Mouse (Mus musculus) neutrophil, adult 5-6 weeks (primary cell): ENCODE data around the gene Miga2. TPM values are rescaled to one million over a fixed set of nuclear protein-coding genes. Genes with fewer than 3 reads are reported as not detected.
A peak's percentile ranks its signal among the peaks of the same experiment; 100 is the strongest.

ENCODE experiments used
- ATAC-seq: fragments of 151-379, 151-347 bp; 2 replicates; pipeline ENCODE4 v1.8.0; 2017; ENCODE audit warnings: mild to moderate bottlenecking, moderate TSS enrichment; ENCODE audit not compliant: insufficient number of reproducible peaks, poor library complexity, low FRiP score, severe bottlenecking; ENCODE audit errors: extremely low read depth
- total RNA-seq: library from RNA; stranded (forward); fragments of 200-1000 nt; gene quantifications from 2 replicates; pipeline ENCODE4 v1.2.3, GENCODE M21; 2017

Miga2 gene
- total RNA-seq, 1 experiment from 2014 or later = 11.2 TPM

GRCm38 (mm10) chr2:30356906-30357305 is 7.1 kb upstream of the Miga2 start:
- no peak for ATAC-seq

- no peak for ATAC-seq
Observed at GRCm38 (mm10) chr2:30357552-30358510, 6.2 kb upstream of the Miga2 start.

GRCm38 (mm10) chr2:30358533-30359531 is 5.2 kb upstream of the Miga2 start, which contains the start of gene Sh3glb2:
Gene Sh3glb2 (minus strand): TSS chr2:30359337.
- ATAC-seq = peak; percentile 34

- no peak for ATAC-seq
Observed at GRCm38 (mm10) chr2:30360626-30361025, 3.4 kb upstream of the Miga2 start.

- ATAC-seq = no peak
Observed at GRCm38 (mm10) chr2:30362865-30363264, 1.2 kb upstream of the Miga2 start.

GRCm38 (mm10) chr2:30365281-30366069 is 1.4 kb downstream of the Miga2 start:
- ATAC-seq = no peak

GRCm38 (mm10) chr2:30366203-30366602 is 2.2 kb downstream of the Miga2 start:
- ATAC-seq = no peak

GRCm38 (mm10) chr2:30371544-30371943 is 7.5 kb downstream of the Miga2 start:
- ATAC-seq = no peak

GRCm38 (mm10) chr2:30372726-30373125 is 8.7 kb downstream of the Miga2 start:
- ATAC-seq = no peak

- no peak for ATAC-seq
Observed at GRCm38 (mm10) chr2:30375893-30376292, 11.9 kb downstream of the Miga2 start.

- ATAC-seq = no peak
Observed at GRCm38 (mm10) chr2:30377721-30378120, 13.7 kb downstream of the Miga2 start.

- no peak for ATAC-seq
Observed at GRCm38 (mm10) chr2:30379307-30379706, 15.3 kb downstream of the Miga2 start.

GRCm38 (mm10) chr2:30380564-30381376 is 16.7 kb downstream of the Miga2 start:
- no peak for ATAC-seq

GRCm38 (mm10) chr2:30381377-30381725 is 17.3 kb downstream of the Miga2 start:
- ATAC-seq = no peak

- ATAC-seq = no peak
Observed at GRCm38 (mm10) chr2:30384814-30385213, 20.8 kb downstream of the Miga2 start.

GRCm38 (mm10) chr2:30385591-30385990 is 21.6 kb downstream of the Miga2 start:
- ATAC-seq = no peak

- ATAC-seq = no peak
Observed at GRCm38 (mm10) chr2:30386913-30387312, 22.9 kb downstream of the Miga2 start.

GRCm38 (mm10) chr2:30389000-30389399 is 25.0 kb downstream of the Miga2 start:
- no peak for ATAC-seq
